Mouse (Mus musculus) hematopoietic multipotent progenitor cell, adult 10-12 weeks (in vitro differentiated cells): ENCODE measurements around the gene St8sia6. TPM values are rescaled to one million over a fixed set of nuclear protein-coding genes. Genes with fewer than 3 reads are reported as not detected.

Source experiments
- polyA plus RNA-seq: library from polyadenylated mRNA; stranded (reverse); fragments of >175 nt; gene quantifications from 2 replicates; pipeline ENCODE4 v1.2.3, GENCODE M21; 2012; ENCODE audit warnings: low replicate concordance

The St8sia6 gene
- 5.0 and 5.9 TPM in 2 replicates for polyA plus RNA-seq

DNA sequence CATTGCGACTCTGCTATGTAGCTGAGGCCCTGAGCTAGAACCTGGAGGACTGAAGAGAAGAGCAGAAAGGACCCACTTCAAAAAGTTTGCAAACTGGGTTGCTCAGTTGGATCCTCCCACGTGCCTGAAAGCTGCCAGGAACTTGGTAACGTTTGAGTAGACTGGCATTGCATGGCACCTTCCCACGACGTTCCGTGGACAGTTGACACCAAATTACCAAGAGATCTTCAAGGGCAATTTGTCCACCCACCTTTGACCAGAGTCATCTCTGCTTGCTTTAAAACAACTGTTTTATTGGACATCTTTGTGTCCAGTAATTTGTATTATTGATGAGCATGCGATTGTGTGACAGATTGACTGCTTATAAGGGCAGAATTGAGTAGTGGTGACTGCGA lies at the start of gene St8sia6:
Gene St8sia6 (minus strand): TSS at position 96 of the 395 bp plus-strand sequence.

Other genes starting within 250 kb of the St8sia6 start
- 0.82 TPM in 1 of 2 replicates, not detected in the other for gene Trdmt1, start 249.4 kb downstream of the St8sia6 start, polyA plus RNA-seq
- 1,261 and 1,915 TPM in 2 replicates for gene Vim, start 220.1 kb downstream of the St8sia6 start, polyA plus RNA-seq